Mouse (Mus musculus) liver, embryonic 16.5 days (tissue): ENCODE results near the gene Dnph1. TPM values are rescaled to one million over a fixed set of nuclear protein-coding genes. Genes with fewer than 3 reads are reported as not detected.

Experiments
- ATAC-seq: fragments of 200-750 bp; cut with Nextera tagmentation; 2 replicates; pipeline ENCODE4 v1.8.0; 2017; ENCODE audit warnings: low read depth, mild to moderate bottlenecking, moderate number of reproducible peaks, moderate library complexity
- H3K27ac ChIP-seq: fragments of 300-500 bp; sonication (generic); 2 replicates; pipeline ENCODE4 v1.5.1; 2014; ENCODE audit warnings: mild to moderate bottlenecking, low read length
- H3K27me3 ChIP-seq: fragments of 300-500 bp; sonication (generic); 2 replicates; pipeline ENCODE4 v1.6.1; 2014; ENCODE audit warnings: low read depth, low read length, mixed read lengths; ENCODE audit not compliant: control insufficient read depth, insufficient read depth
- H3K36me3 ChIP-seq: fragments of 300-500 bp; sonication (generic); 2 replicates; pipeline ENCODE4 v1.6.1; 2014; ENCODE audit warnings: mild to moderate bottlenecking; ENCODE audit not compliant: control insufficient read depth, insufficient read depth
- H3K4me1 ChIP-seq: fragments of 300-500 bp; sonication (generic); 2 replicates; pipeline ENCODE4 v1.6.1; 2014; ENCODE audit warnings: low read depth, low read length, mixed read lengths; ENCODE audit not compliant: control insufficient read depth
- H3K4me2 ChIP-seq: fragments of 300-500 bp; sonication (generic); 2 replicates; pipeline ENCODE4 v1.6.1; 2014; ENCODE audit warnings: low read depth, low read length, mixed read lengths
- H3K4me3 ChIP-seq: fragments of 300-500 bp; sonication (generic); 2 replicates; pipeline ENCODE4 v1.5.1; 2014; ENCODE audit warnings: low read depth, mild to moderate bottlenecking, low read length
- H3K9ac ChIP-seq: fragments of 300-500 bp; sonication (generic); 2 replicates; pipeline ENCODE4 v1.6.1; 2014; ENCODE audit warnings: low read depth, low read length
- H3K9me3 ChIP-seq: fragments of 300-500 bp; sonication (generic); replicated peaks from 2 replicates; pipeline ENCODE4 v1.6.1; 2016; ENCODE audit warnings: low read length; ENCODE audit not compliant: control insufficient read depth
- WGBS: fragments of 180-500 bp; shearing (Covaris S2); extraction: QIAGEN DNeasy Blood & Tissue Kit; methylation state at CpG from one replicate; pipeline ENCODE4 v1.1.7; 2014; ENCODE audit not compliant: insufficient replicate concordance; 5-methylcytosine and 5-hydroxymethylcytosine counted together
- polyA plus RNA-seq: library from polyadenylated mRNA; unstranded; fragments of >200 nt; fragmentation: Nextera tagmentation; extraction: Ambion mirVana; gene quantifications from 2 replicates; pipeline ENCODE4 v1.2.1, GENCODE M21; 2015

Dnph1 gene
- polyA plus RNA-seq, 1 experiment from 2014 or later: 12.7 TPM

DNA sequence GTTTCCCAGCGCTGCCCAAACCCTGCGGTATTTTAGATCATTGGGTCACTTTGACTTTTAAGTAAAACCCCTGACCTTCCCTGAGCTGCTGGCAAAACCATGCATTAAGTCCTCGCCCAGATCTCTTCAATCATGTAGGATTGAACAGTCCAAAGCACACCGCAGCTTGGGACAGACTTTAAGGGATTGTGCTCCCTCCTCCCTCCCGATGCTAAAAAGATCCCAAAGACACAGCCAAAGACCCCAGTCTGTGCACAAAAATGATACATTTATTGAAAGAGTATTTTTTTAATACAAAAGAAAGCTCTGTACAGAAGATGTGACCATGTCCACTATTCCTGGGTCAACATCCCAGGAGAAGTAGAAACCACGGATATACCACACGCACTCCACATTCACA is 50.1 kb downstream of the Dnph1 start:
- WGBS: 29% methylated on average over 7 of the region's 7 CpGs
- Histone ChIP-seq H3K4me2 (peak overlapping the region; percentile 64), H3K4me1 (peaks cover 3% of the 10 kb centered on the region; the same call in 1 of the 2 replicates), H3K9me3 (no peaks in the 10 kb centered on the region), H3K27me3 (peaks cover 22% of the 10 kb centered on the region), H3K27ac (no peak overlapping the region), H3K36me3 (peaks cover 6% of the 10 kb centered on the region; the same call in 1 of the 2 replicates), H3K9ac (no peak overlapping the region), H3K4me3 (peak overlapping the region; percentile 56)
- ATAC-seq: no peak

DNA sequence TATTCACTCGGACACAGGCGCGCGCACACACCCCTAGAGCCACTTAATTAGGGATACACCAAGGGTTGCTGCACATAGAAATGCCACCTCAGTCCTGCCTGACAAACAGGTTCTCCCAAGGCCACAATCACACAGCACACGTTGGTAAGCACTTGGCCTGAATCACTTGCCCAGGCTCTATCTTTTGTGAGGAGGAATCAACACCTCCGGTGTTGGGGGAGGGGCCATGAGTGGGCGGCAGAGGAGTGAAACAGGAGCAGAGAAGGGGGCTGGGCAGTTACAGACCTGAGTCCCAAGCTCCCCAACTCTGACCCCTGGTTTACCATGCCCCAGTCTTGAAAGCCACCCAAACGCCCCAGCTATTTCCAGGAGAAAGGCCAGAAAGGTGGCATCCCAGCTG is 50.5 kb downstream of the Dnph1 start:
- Histone ChIP-seq H3K9me3 (no peaks in the 10 kb centered on the region), H3K27ac (no peak overlapping the region), H3K36me3 (peaks cover 6% of the 10 kb centered on the region; the same call in 1 of the 2 replicates), H3K4me3 (no peak overlapping the region), H3K4me2 (no peak overlapping the region), H3K9ac (no peak overlapping the region), H3K27me3 (peaks cover 22% of the 10 kb centered on the region), H3K4me1 (peaks cover 3% of the 10 kb centered on the region; the same call in 1 of the 2 replicates)
- 37% methylated on average over 8 of the region's 8 CpGs for WGBS
- no peak for ATAC-seq

DNA sequence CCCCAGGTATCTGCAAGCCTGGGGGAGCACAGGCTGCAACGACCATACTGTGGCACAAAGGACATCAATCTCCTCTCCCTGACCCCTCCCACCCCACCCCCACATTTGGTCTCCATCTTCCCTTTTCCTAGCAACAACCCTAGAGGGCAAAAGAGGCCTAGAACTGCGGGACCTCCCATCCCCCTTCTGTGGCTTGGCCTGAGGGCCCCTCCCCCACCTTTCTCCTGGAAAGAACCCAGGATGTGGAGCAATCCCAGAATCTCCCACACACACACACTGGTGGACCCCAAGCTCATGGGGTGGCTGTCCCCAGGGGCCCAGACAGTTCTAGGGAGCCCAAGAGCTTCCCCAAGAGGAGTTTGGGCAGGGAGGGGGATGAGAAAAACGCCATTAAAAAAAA is 51.4 kb downstream of the Dnph1 start:
- Histone ChIP-seq H3K9me3 (no peaks in the 10 kb centered on the region), H3K27ac (no peak overlapping the region), H3K4me3 (no peak overlapping the region), H3K4me2 (no peak overlapping the region), H3K9ac (no peak overlapping the region), H3K27me3 (peaks cover 22% of the 10 kb centered on the region), H3K4me1 (peaks cover 7% of the 10 kb centered on the region), H3K36me3 (peaks cover 6% of the 10 kb centered on the region; the same call in 1 of the 2 replicates)
- WGBS: 54% methylated on average over 3 of the region's 3 CpGs
- no peak for ATAC-seq

DNA sequence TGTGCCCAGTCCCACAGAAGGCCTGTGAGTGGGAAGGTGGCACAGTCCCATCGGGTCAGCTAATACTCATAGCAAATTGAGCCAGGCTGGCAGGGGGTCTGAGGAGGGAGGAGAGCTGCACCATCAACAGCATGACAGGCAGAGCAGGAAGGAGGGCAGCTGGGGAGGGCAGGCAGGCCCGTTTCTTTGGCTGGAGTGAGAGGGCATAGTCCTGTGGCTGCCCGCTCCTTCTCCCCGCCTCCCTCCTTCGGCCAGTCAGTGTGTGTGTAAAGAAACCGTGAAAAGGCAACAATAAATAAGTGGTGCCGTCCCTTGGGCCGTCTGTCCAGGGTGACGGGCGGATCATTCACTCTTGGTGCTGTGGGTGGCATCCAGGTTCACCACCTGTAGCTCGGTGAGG is 52.2 kb downstream of the Dnph1 start:
- Histone ChIP-seq H3K9ac (no peak overlapping the region), H3K4me3 (no peak overlapping the region), H3K27ac (no peak overlapping the region), H3K4me1 (peaks cover 15% of the 10 kb centered on the region), H3K4me2 (no peak overlapping the region), H3K36me3 (peaks cover 6% of the 10 kb centered on the region; the same call in 1 of the 2 replicates), H3K27me3 (peaks cover 22% of the 10 kb centered on the region), H3K9me3 (no peaks in the 10 kb centered on the region)
- 74% methylated on average over 11 of the region's 11 CpGs for WGBS
- ATAC-seq: no peak

DNA sequence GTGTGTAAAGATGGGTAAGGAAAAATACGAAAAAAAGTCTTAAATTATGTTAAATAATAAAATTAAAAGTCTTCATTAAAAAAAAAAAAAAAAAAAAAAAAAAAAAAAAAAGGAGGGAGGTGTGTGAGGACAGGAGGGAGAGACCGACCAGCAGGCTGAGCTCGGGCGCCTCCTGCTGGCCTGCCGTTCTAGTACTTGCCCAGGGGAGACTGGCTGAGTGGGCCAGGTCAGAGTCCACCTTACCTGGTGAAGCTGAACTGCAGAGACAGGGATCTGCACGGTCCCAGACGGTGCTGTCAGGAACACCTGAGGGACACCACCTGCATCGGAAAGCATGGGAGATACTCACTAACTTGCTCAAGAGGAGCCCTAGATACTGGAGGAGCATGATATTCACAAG is 52.7 kb downstream of the Dnph1 start:
- Histone ChIP-seq H3K27me3 (peaks cover 22% of the 10 kb centered on the region), H3K9ac (no peak overlapping the region)
- no peak for ATAC-seq

More for the DNA sequence above, 52.7 kb downstream of the Dnph1 start:
- H3K4me2 ChIP-seq: no peak overlapping the region
- peaks cover 6% of the 10 kb centered on the region; the same call in 1 of the 2 replicates for H3K36me3 ChIP-seq
- H3K4me1 ChIP-seq: peaks cover 20% of the 10 kb centered on the region
- no peaks in the 10 kb centered on the region for H3K9me3 ChIP-seq
- no peak overlapping the region for H3K27ac ChIP-seq
- H3K4me3 ChIP-seq: no peak overlapping the region
- WGBS: 53% methylated on average over 8 of the region's 8 CpGs

Other genes starting within 250 kb of the Dnph1 start
- gene Polr1c, start 248.7 kb upstream of the Dnph1 start, polyA plus RNA-seq: 26.2 and 28.7 TPM in 2 replicates
- 50.5 and 52.5 TPM in 2 replicates for gene Yipf3, start 248.6 kb upstream of the Dnph1 start, polyA plus RNA-seq
- gene Lrrc73, start 243.2 kb upstream of the Dnph1 start, polyA plus RNA-seq: 0.08 TPM in 1 of 2 replicates, not detected in the other
- 8.9 and 10.9 TPM in 2 replicates for gene Tjap1, start 213.7 kb upstream of the Dnph1 start, polyA plus RNA-seq
- gene Dlk2, start 199.3 kb upstream of the Dnph1 start, polyA plus RNA-seq: 0.06 and 0.07 TPM in 2 replicates
- gene Abcc10, start 168.4 kb upstream of the Dnph1 start, polyA plus RNA-seq: 1.7 and 2.0 TPM in 2 replicates
- gene Zfp318, start 113.0 kb upstream of the Dnph1 start, polyA plus RNA-seq: 0.78 and 1.3 TPM in 2 replicates
- gene Crip3, start 67.8 kb upstream of the Dnph1 start, polyA plus RNA-seq: not detected in 2 replicates
- 0.06 TPM in 1 of 2 replicates, not detected in the other for gene Slc22a7, start 58.3 kb upstream of the Dnph1 start, polyA plus RNA-seq
- gene Ttbk1, start 9.0 kb upstream of the Dnph1 start, polyA plus RNA-seq: not detected in 2 replicates
- gene Cul9, start 49.7 kb downstream of the Dnph1 start, polyA plus RNA-seq: 0.60 and 0.76 TPM in 2 replicates
- 1.8 and 2.0 TPM in 2 replicates for gene Srf, start 59.5 kb downstream of the Dnph1 start, polyA plus RNA-seq
- gene Ptk7, start 132.8 kb downstream of the Dnph1 start, polyA plus RNA-seq: 8.4 and 9.4 TPM in 2 replicates
- gene Klc4, start 149.3 kb downstream of the Dnph1 start, polyA plus RNA-seq: 10.0 and 12.2 TPM in 2 replicates
- gene Mrpl2, start 149.5 kb downstream of the Dnph1 start, polyA plus RNA-seq: 58.1 and 67.0 TPM in 2 replicates
- 10.7 and 11.6 TPM in 2 replicates for gene Cul7, start 153.6 kb downstream of the Dnph1 start, polyA plus RNA-seq
- gene Rrp36, start 177.6 kb downstream of the Dnph1 start, polyA plus RNA-seq: 17.4 and 18.9 TPM in 2 replicates
- gene Mea1, start 182.1 kb downstream of the Dnph1 start, polyA plus RNA-seq: 50.1 and 50.6 TPM in 2 replicates
- gene Klhdc3, start 184.2 kb downstream of the Dnph1 start, polyA plus RNA-seq: 51.6 and 52.0 TPM in 2 replicates
- 25.5 and 28.7 TPM in 2 replicates for gene Ppp2r5d, start 208.4 kb downstream of the Dnph1 start, polyA plus RNA-seq
- 8.1 and 10.4 TPM in 2 replicates for gene Pex6, start 214.8 kb downstream of the Dnph1 start, polyA plus RNA-seq
- gene Gnmt, start 232.5 kb downstream of the Dnph1 start, polyA plus RNA-seq: 112 and 152 TPM in 2 replicates